Mouse (Mus musculus): Measurements from ENCODE around the gene Numb. TPM values are rescaled to one million over a fixed set of nuclear protein-coding genes. Genes with fewer than 3 reads are reported as not detected.
"Not testable (repeated sequence)": the region's sequence is repeated elsewhere in the genome, so short reads cannot be mapped to it uniquely, and the experiment has no call there.

Gene Numb
- total RNA-seq, 2 experiments from 2014 or later, result 59.4 to 76.9 TPM

DNA sequence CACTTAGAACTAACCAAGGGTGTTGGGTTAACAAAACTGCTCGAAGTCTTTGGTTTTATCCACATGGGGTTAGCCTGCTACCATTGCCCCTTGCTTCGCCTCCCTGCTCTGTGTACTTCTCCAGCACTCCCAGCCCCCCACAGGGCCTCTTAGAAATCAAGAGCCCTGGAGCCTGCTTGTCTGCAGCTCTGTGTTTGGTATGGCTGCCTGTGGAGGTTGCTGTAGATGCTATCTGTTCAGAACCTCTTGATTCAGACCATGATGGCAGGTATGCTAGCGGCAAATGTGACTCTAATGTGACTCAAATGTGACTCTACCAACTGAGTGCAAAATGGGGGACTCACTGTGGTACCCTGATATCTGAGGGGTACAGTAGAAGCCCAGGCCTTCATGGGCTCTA lies 2.6 kb upstream of the Numb start:
- DNase-seq (ENCODE audit: low spot score in 2 of 2), result no peak
- intact Hi-C loops (cut with DNase I), result loop anchor here (5.0 kb wide), 1 partner anchor 72 kb away; no protein-coding TSS in a partner anchor

DNA sequence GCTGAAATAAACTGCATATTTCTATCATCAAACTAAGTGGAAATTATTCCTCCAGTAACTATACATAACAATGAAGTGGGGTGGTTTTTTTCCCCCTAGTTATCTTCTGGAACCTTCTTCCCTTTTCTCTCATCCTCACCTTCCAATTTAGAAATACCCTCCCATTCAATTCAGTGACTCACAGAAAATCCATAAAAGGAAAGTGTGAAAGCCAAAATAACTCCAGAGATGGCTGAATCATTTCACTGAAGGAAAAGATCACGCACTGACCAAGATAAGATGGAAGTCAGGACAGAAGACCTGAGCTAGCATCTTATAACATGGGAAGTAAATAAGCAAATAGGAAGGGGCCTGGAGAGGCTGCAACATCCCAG lies 1.7 kb upstream of the Numb start:
- DNase-seq (ENCODE audit: low spot score in 2 of 2), result no peak
- intact Hi-C loops (cut with DNase I), result loop anchor here (5.0 kb wide), 1 partner anchor 71 kb away; no protein-coding TSS in a partner anchor

DNA sequence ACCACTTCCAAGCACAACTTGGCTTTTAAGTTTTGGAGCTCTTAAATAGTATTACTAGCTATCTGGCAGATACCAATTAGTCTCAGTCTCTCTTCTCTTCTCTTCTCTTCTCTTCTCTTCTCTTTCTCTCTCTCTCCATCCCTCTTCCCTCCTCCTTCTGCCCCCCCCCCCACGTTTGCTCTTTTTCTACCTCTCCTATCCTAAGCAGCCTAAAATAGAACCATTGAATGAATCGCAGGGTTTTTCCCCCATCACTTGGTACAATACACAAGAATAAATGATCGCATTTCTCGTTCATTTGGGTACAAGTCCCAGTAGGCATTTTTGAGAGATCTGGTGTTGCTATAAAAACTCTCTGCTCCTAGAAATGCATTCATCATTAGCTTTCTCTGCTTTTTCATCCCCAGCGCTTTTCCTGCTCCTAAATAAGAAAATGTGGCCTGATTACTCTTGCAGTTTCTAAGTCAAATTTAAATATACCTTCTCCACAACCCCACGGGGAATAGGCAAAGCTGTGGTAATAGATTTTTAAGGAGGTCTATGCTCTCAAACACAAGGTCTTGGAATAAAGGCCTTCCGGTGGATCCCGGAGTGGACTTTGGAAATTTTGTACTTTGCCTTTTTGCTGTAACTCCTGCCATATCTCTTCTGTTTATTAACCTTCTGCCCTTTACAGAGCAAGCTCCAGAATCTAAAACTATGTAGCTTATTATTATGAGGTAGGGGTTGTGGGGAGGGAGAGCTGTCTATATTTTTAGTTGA lies 1.2 kb upstream of the Numb start:
- intact Hi-C loops (cut with DNase I), result loop anchor here (5.0 kb wide), 1 partner anchor 71 kb away; no protein-coding TSS in a partner anchor

DNA sequence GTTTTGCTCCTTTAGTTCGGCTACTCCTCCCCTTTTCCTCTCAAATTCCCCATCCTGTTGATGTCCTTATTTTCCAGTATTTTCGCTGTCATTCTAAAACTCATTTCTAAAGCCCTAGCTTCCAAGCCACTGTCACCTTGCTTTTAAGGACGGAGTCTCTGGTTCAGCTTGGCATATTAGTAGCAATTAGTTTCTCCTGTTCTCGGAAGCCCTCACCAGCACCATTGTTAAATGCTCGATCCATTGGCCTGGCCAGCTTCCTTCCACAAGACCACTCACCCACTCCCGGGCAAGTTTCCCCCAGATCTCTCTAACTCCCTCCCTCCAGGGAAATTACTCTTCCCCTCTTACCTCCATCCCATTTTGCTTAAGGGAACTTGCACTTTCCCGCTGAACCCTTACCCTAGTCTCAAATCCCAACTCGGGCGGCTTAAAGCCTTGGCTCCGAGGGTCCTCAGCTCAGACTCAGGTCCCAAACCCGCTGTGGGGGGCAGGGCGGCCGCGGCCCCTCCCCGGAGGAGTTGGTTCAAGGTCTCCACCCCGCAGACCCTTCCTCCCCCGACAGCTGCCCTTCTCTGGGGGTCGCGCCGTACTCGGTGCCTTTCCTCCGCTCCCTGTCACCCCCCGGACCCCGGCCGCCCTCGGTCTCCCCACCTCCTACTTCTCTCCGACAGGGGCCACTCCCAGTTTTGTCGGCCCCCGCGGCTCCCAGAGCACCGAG lies 853 bp downstream of the Numb start:
- intact Hi-C loops (cut with DNase I), result loop anchor here (5.0 kb wide), 1 partner anchor 69 kb away; no protein-coding TSS in a partner anchor
- peak in 1 of 2 experiments; percentile 32 for DNase-seq (ENCODE audit: low spot score in 2 of 2)

More for the DNA sequence above, 1.2 kb upstream of the Numb start:
- DNase-seq (ENCODE audit: low spot score in 2 of 2), result no peak

DNA sequence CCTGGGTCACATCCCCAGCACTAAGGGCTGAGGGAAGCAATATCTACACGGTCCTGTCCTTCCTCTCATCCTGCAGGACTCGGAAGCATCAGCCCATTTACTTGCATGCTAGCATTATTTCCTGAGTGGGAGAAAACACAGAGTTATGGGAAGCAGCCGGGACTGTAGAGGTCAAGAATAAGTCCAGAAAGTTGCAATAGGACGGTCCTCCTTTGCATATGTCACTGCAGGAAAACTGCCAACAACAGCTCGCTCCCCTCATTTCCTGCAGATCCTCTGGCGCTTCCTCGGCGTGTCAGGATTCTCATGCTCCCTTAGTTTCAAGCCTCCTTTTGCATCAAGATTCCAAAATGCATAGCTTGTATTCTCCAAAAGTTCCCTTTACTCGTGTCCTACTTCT lies 4.8 kb downstream of the Numb start:
- intact Hi-C loops (cut with DNase I), result no loop called here
- DNase-seq (ENCODE audit: low spot score in 2 of 2), result no peak

DNA sequence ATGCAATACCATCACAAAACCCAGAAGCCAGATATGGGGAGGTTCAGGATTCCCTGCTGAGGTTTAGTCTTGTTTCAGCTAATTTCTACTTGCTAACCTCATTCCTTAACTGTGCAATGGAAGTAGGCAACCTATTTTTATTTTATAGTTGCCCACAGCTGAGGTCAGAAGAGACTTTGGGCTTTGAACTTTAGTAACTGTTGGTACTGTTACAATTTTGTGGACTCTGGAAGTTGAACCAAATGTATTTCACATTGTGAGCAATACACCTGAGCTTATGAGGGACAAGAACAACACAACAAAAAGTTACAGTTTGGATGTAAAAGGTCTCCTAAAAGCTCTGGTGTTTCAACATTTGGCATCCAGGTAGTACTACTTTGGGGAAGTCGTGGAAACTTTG lies 6.9 kb downstream of the Numb start:
- intact Hi-C loops (cut with DNase I), result no loop called here
- no peak for DNase-seq (ENCODE audit: low spot score in 2 of 2)

DNA sequence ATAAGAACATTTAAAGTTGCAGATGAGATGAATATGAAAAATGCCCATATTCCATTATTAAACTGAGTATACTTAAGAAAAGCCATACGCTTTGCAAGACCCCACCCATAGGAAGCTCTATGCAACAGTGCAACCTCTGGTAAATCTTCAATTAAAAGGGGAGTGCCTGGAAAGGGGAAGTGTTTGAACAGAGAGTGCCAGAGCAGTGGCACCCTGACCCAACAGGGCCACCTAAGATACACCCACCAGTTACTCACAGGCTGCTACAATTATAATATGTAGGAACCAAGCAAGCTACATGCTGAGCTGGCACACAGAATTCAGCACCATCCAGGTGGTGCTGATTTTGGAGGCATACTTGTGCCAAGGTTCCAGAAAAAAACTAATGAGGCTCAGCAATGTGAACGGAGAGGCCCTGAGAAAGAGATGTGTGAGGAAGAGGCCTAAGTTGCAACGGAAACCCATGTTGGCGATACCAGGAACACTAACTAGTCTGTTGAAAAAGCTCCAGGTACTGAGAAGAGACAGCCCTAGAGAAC lies 7.5 kb downstream of the Numb start:
- intact Hi-C loops (cut with DNase I), result no loop called here
- DNase-seq (ENCODE audit: low spot score in 2 of 2), result no peak

DNA sequence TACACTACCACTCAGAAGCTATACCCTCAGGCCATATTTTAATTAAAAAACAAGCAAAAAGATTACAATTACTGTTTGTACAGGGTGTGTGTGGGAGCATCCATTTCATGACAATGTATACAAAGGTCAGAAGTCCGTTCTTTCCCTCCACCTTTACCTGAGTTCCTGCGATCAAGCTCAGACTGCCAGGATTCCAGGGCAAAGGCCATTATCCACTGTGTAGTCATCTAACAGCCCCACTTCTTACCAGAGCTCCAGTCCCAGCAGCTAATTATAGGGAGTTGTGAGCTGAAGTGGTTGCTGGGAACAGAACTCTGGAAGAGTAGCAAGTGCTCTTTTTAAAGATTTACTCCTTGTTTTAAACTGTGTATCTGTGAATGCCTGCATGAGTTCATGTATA lies 11.3 kb downstream of the Numb start:
- intact Hi-C loops (cut with DNase I), result no loop called here
- DNase-seq (ENCODE audit: low spot score in 2 of 2), result no peak

DNA sequence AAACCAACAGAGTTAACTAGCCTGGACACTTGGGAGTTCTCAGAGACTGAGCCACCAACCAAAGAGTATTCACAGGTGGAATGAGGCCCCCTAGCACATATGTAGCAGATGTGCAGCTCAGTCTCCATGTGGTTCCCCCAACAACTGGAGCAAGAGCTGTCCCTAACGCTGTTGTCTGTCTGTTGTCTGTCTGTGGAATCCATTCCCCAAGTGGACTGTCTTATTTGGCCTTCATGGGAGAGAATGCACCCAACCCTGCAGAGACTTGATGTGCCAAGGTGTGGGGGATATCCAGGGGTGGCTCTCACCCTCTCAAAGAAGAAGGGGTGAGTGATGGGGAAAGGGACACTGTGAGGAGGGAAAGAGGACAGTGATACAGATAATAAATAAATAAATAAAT lies 28.8 kb downstream of the Numb start:
- DNase-seq (ENCODE audit: low spot score in 2 of 2), result no peak
- intact Hi-C loops (cut with DNase I), result no loop called here

DNA sequence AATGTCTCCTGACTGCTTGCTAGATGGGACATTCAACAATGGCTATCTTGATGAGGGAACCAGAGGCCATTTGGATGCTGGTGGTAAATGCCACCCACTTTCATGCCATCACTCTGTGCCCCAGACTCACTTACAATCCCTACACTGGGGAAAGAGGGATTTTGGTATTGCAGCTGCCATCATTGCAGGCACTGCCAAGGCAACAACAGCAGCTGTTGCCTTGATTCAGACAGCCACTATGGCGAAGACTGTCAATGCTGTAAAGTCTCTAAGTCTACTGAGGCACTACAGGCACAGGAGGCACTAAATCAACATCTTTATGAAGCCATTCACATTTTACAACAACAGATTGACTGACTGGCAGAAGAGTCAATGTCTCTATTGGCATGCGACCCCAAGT lies 30.5 kb downstream of the Numb start:
- no peak for DNase-seq (ENCODE audit: low spot score in 2 of 2)
- intact Hi-C loops (cut with DNase I), result no loop called here

DNA sequence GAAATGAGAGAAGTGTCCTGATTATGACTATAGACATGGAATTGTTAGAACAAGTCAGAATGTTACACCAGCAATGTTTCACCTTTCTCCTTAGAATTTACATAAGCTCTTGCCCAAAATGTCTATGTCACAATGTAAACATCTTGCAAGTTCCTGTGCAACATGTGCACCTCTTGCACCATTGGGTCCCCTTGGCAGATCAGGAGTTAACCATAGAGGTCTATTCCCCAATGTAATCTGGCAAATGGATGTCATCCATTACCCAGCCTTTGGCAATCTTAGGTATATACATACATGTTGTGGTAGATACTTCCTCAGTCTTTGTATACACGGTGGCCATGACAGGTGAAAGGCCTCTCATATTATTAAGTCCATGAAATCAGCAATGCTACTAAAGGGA lies 32.6 kb downstream of the Numb start:
- intact Hi-C loops (cut with DNase I), result no loop called here
- DNase-seq (ENCODE audit: low spot score in 2 of 2), result no peak

DNA sequence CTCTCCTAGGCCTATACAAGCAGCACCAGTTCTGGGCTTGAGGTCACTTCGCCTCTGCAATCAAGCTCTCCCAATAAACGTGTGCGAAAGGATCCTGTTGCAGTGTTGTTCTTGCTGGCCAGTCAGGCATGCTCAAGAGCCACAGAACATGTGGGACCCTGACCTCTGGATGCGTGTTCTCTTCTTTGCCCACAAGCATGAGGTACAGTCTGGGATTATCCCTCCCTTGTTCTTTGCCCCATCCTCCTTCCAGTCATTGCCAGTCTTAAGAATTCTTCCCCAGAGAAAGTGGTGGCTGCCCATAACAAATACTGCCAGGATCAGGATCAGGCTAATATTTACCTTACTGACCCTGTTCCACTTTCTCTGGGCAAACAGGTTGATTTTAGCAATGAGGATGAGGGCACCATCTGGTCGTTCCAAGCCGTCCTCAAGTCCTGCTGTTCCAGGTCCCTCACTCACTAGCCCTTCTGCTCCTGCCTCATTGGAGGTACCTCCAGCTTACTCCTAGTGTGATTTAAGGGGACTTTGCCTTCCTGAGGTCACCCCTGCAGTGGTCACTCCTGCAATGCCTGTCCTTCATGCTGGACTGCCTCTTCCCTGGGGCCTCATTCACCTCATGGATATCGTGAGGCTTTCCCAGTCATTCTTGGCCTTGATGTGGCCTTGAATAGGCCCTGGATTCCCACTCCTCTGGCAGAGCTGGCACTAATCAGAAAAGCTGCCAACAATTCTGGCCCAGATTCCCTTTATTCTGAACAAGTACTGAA lies 36.0 kb downstream of the Numb start:
- intact Hi-C loops (cut with DNase I), result no loop called here
- no peak for DNase-seq (ENCODE audit: low spot score in 2 of 2)

DNA sequence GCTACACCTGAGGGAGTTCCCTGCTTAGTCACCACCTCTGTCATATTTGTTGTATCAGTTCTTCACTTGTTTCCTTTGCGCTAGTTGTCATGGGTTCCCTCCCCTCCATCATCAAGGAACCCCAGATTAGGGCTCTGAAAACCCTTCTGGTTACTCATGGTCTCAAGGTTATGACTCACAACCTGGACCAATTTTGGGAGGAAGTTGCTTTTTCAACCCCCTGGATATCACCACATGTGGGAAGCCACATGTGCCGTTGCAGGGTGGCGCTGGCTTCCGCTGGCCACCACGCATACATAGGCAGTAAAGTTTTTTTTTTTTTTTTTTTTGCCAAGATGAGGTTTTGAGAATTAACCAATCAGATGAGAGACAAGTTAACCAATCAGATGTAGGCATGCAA lies 36.7 kb downstream of the Numb start:
- intact Hi-C loops (cut with DNase I); DNase-seq (ENCODE audit: low spot score in 2 of 2): not testable (repeated sequence)

DNA sequence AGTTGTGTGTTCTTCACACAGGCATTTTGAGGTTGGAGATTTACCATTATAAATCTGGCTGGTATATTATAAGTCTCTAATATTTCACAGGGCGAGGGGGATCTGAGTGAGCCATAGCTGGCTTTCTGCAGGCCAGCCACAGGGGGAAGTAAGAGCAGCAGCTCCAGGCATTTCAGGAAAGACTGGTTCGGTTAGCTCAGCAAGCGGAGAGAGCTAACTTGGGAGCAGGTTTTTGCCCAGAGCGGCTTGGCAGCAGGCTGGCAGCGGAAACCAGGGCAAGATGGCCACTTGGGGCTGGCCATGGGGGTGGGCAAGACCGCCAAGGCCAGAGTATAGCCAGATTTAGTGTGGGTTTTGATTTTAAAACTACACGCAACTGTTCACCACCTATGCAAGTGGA lies 39.2 kb downstream of the Numb start:
- peak in 1 of 2 experiments; percentile 27 for DNase-seq (ENCODE audit: low spot score in 2 of 2)
- intact Hi-C loops (cut with DNase I), result no loop called here

DNA sequence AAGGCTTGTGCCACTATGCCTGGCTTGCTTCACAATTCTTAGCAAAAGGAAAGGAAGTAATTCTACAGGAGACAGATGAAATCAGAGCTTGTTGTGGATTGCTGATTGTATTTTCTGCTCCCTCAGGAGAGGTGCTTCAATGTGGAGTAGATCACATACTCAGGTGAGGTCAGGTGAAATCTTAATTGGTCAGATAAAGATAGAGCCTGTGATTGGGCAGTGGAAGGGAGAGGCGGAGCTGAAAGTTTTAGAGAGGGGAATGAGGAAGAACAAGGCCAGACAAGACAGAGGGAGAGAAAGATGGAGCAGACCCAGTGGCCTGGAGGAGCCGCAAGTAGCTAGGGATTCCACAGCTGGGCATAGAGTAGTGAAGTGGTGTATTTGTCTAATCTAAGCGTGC lies 39.6 kb downstream of the Numb start:
- DNase-seq (ENCODE audit: low spot score in 2 of 2), result no peak
- intact Hi-C loops (cut with DNase I), result no loop called here

DNA sequence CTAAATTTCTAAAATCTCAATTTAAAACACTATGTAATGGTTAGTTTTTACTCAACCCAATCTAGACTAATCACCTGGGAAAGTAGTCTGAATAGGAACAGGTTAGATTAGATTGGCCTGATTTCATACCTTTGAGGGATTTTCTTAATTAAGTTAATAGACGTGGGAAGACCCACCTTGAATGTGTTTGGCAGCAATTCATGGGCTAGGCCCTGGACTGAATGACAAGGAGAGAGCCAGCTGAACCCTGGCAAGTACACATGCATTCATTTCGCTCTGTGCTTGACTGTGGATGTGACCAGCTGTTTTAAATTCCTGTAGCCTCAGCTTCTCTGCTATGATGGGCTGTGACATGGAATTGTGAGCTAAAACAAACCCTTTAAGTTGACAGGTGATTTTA lies 40.8 kb downstream of the Numb start:
- intact Hi-C loops (cut with DNase I), result no loop called here
- DNase-seq (ENCODE audit: low spot score in 2 of 2), result no peak

DNA sequence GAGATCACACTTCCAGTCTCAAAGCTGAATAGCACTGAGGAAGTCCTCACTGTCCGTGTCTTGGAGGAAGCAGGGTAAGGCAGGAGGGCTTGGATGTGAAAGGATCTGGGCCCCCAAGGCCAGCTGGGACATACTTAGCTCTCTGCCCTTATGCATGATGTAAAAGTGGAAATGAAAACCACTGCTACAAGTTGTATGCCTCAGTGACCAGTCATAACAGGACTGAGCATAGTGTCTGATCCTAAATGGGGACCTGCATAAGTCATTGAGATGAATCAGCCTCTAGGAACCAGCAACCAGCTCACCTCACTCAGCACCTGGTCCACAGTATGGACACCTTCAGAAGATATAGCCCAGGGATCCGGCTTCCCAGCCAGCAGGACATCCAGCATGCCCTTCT lies 46.6 kb downstream of the Numb start:
- no peak for DNase-seq (ENCODE audit: low spot score in 2 of 2)
- intact Hi-C loops (cut with DNase I), result no loop called here

DNA sequence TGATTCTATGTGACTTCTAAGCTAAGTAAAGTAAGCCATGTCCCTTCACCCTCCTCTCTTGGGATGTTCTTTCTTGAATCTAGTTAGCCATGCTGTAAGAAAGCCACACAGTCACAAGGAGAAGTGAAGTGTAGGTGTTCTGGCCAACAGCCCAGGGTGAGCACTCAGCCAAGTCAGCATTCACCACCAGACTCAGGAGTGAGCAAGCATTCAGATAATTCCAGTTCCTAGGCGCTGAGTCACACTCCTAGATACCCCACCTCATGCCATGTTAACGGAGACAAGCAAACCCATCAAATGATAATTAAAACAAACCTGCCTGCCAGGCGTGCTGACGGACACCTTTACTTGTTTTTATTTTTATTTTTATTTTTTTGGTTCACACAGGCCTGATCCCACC lies 47.1 kb downstream of the Numb start:
- intact Hi-C loops (cut with DNase I), result no loop called here
- peak; percentile 86 to 89 for DNase-seq (ENCODE audit: low spot score in 2 of 2)

DNA sequence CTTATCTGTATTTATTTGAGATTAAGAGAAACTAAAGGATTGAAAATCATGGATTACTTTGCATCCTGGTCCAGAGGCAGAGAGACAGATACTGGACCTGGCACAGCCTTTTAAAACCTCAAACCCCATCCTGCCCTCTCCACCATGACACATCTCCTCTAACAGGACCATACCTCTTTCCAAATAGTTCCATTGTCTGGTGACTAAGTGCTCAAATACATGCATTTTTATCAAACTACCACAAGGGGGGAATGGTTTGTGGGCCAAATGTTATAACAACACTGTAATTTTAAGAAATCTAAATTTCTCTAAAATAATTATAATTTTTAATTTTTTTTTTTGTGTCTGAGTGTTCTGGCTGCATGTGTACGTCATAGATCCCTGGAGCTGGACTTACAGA lies 57.2 kb downstream of the Numb start:
- intact Hi-C loops (cut with DNase I), result no loop called here
- DNase-seq (ENCODE audit: low spot score in 2 of 2), result no peak

DNA sequence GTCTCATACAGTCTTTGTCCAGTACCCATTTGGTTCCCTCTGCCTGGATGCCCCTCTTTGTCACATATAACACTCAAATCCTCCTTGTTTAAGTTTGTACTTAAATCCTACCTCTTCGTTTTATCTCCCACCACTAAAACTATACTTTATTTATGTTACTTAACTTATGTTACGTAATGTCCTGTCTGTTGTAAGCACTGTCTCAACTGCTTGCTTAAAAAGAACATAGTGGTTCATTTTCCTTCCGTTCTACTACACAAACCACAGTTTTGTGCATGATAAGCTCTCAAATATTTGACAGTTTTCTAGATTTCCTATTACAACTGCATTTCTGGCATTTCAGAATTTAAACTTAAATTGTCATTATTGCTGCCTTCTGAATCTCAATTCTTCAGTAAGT lies 59.9 kb downstream of the Numb start:
- DNase-seq (ENCODE audit: low spot score in 2 of 2), result no peak
- intact Hi-C loops (cut with DNase I), result no loop called here

Measured in left cerebral cortex, postnatal 36 days (tissue).